Mouse (Mus musculus): ENCODE results near the gene Atrnl1.

DNA sequence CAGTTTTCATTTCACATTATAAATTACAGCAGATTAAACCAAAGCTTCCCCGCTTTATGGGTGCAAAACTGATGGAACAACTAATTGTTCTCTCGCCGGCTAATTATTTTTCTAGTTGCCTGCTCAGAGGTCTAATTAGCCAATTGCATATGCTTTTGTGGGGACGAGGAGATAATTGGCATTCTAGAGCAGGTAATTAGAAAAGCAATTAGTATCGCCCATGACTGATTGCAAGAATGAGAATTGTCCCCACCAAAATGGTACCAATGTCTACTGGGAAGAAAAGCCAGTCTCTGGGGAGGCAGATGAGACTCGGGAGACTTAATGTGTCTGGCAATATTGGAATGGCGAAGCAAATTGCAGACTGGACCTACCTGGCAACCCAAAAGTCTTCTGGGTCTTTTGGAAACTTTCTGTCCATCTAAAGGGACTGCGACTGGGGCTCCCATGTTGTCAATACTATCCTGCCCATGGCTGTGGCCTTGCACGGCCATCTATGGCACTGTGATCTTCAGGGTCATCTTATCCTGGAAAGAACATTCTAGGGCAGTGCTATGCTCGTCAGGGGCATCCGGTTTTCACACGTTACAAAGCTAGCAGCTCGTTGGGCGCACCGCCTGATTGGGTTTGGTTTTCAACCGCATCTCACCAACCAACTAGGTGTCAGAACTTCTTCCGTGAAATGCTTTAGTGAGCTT lies 377.0 kb downstream of the Atrnl1 start:
- TF ChIP-seq CTCF (IDR thresholded peaks at IDR 0.05; ENCODE audit: extremely low read depth, insufficient read depth, low read length) (no peak), POLR2A (IDR thresholded peaks at IDR 0.05; ENCODE audit: extremely low read depth, insufficient read depth, low read length) (no peak)
